Mouse (Mus musculus): ENCODE results near the gene Auts2. TPM values are rescaled to one million over a fixed set of nuclear protein-coding genes. Genes with fewer than 3 reads are reported as not detected.

The Auts2 gene
- polyA plus RNA-seq, 1 experiment from 2014 or later = 82.5 TPM

- Histone ChIP-seq H3K36me3 (ENCODE audit: control insufficient read depth, insufficient read depth, low read length) (no peaks in the 10 kb centered on the region), H3K27me3 (ENCODE audit: control insufficient read depth, insufficient read depth, low read length) (no peaks in the 10 kb centered on the region), H3K27ac (ENCODE audit: low read depth, low read length) (no peak overlapping the region), H3K4me1 (ENCODE audit: control insufficient read depth, insufficient read depth, low read length) (peaks cover 17% of the 10 kb centered on the region), H3K4me3 (ENCODE audit: low read depth, low read length) (no peak overlapping the region), H3K9me3 (ENCODE audit: control insufficient read depth, low read length) (no peaks in the 10 kb centered on the region), H3K9ac (replicated peaks; ENCODE audit: low read depth, low read length) (no peak overlapping the region), H3K4me2 (ENCODE audit: low read depth, low read length) (no peak overlapping the region)
- no peak for ATAC-seq (ENCODE audit: low read depth)
- 89% methylated on average over 10 of the region's 10 CpGs for WGBS
Observed at GRCm38 (mm10) chr5:131512617-131513016, 1030.5 kb downstream of the Auts2 start.

- Histone ChIP-seq H3K4me3 (ENCODE audit: low read depth, low read length) (no peak overlapping the region), H3K27me3 (ENCODE audit: control insufficient read depth, insufficient read depth, low read length) (no peaks in the 10 kb centered on the region), H3K4me2 (ENCODE audit: low read depth, low read length) (no peak overlapping the region), H3K9ac (replicated peaks; ENCODE audit: low read depth, low read length) (no peak overlapping the region), H3K9me3 (ENCODE audit: control insufficient read depth, low read length) (no peaks in the 10 kb centered on the region), H3K36me3 (ENCODE audit: control insufficient read depth, insufficient read depth, low read length) (no peaks in the 10 kb centered on the region), H3K27ac (ENCODE audit: low read depth, low read length) (no peak overlapping the region), H3K4me1 (ENCODE audit: control insufficient read depth, insufficient read depth, low read length) (peaks cover 8% of the 10 kb centered on the region)
- ATAC-seq (ENCODE audit: low read depth) = no peak
- 80% methylated on average over 5 of the region's 5 CpGs for WGBS
Observed at GRCm38 (mm10) chr5:131510659-131511058, 1032.5 kb downstream of the Auts2 start.

GRCm38 (mm10) chr5:131509315-131509714 is 1033.8 kb downstream of the Auts2 start:
- no peak for ATAC-seq (ENCODE audit: low read depth)
- Histone ChIP-seq H3K9ac (replicated peaks; ENCODE audit: low read depth, low read length) (no peak overlapping the region), H3K36me3 (ENCODE audit: control insufficient read depth, insufficient read depth, low read length) (no peaks in the 10 kb centered on the region)

GRCm38 (mm10) chr5:131498865-131499264 is 1044.3 kb downstream of the Auts2 start:
- H3K36me3 ChIP-seq (ENCODE audit: control insufficient read depth, insufficient read depth, low read length) = no peaks in the 10 kb centered on the region
- H3K4me1 ChIP-seq (ENCODE audit: control insufficient read depth, insufficient read depth, low read length) = no peaks in the 10 kb centered on the region
- H3K27ac ChIP-seq (ENCODE audit: low read depth, low read length) = no peak overlapping the region
- no peaks in the 10 kb centered on the region for H3K9me3 ChIP-seq (ENCODE audit: control insufficient read depth, low read length)
- no peak overlapping the region for H3K9ac ChIP-seq (replicated peaks; ENCODE audit: low read depth, low read length)
- WGBS = 83% methylated on average over 4 of the region's 4 CpGs
- ATAC-seq (ENCODE audit: low read depth) = no peak
- H3K4me3 ChIP-seq (ENCODE audit: low read depth, low read length) = no peak overlapping the region
- H3K27me3 ChIP-seq (ENCODE audit: control insufficient read depth, insufficient read depth, low read length) = no peaks in the 10 kb centered on the region
- H3K4me2 ChIP-seq (ENCODE audit: low read depth, low read length) = no peak overlapping the region

More at GRCm38 (mm10) chr5:131509315-131509714, 1033.8 kb downstream of the Auts2 start:
- no peaks in the 10 kb centered on the region for H3K27me3 ChIP-seq (ENCODE audit: control insufficient read depth, insufficient read depth, low read length)
- 94% methylated on average over 4 of the region's 4 CpGs for WGBS
- no peak overlapping the region for H3K4me3 ChIP-seq (ENCODE audit: low read depth, low read length)
- H3K9me3 ChIP-seq (ENCODE audit: control insufficient read depth, low read length) = no peaks in the 10 kb centered on the region
- H3K27ac ChIP-seq (ENCODE audit: low read depth, low read length) = no peak overlapping the region
- 0 out of 2 replicates have a peak, but pooled peaks cover 5% of the 10 kb centered on the region for H3K4me1 ChIP-seq (ENCODE audit: control insufficient read depth, insufficient read depth, low read length)
- H3K4me2 ChIP-seq (ENCODE audit: low read depth, low read length) = no peak overlapping the region

GRCm38 (mm10) chr5:131496517-131497216 is 1046.5 kb downstream of the Auts2 start:
- H3K9ac ChIP-seq (replicated peaks; ENCODE audit: low read depth, low read length) = no peak overlapping the region
- 96% methylated on average over 10 of the region's 10 CpGs for WGBS
- no peaks in the 10 kb centered on the region for H3K9me3 ChIP-seq (ENCODE audit: control insufficient read depth, low read length)
- H3K4me3 ChIP-seq (ENCODE audit: low read depth, low read length) = no peak overlapping the region
- H3K27ac ChIP-seq (ENCODE audit: low read depth, low read length) = no peak overlapping the region
- no peak overlapping the region for H3K4me2 ChIP-seq (ENCODE audit: low read depth, low read length)
- no peaks in the 10 kb centered on the region for H3K36me3 ChIP-seq (ENCODE audit: control insufficient read depth, insufficient read depth, low read length)
- peak; percentile 46; the same call in 1 of the 2 replicates for ATAC-seq (ENCODE audit: low read depth)
- peaks cover 6% of the 10 kb centered on the region; the same call in 1 of the 2 replicates for H3K4me1 ChIP-seq (ENCODE audit: control insufficient read depth, insufficient read depth, low read length)
- no peaks in the 10 kb centered on the region for H3K27me3 ChIP-seq (ENCODE audit: control insufficient read depth, insufficient read depth, low read length)

GRCm38 (mm10) chr5:131494564-131494963 is 1048.6 kb downstream of the Auts2 start:
- Histone ChIP-seq H3K9me3 (ENCODE audit: control insufficient read depth, low read length) (no peaks in the 10 kb centered on the region), H3K27me3 (ENCODE audit: control insufficient read depth, insufficient read depth, low read length) (no peaks in the 10 kb centered on the region), H3K9ac (replicated peaks; ENCODE audit: low read depth, low read length) (no peak overlapping the region), H3K27ac (ENCODE audit: low read depth, low read length) (no peak overlapping the region), H3K36me3 (ENCODE audit: control insufficient read depth, insufficient read depth, low read length) (no peaks in the 10 kb centered on the region), H3K4me3 (ENCODE audit: low read depth, low read length) (no peak overlapping the region), H3K4me1 (ENCODE audit: control insufficient read depth, insufficient read depth, low read length) (peaks cover 6% of the 10 kb centered on the region; the same call in 1 of the 2 replicates), H3K4me2 (ENCODE audit: low read depth, low read length) (no peak overlapping the region)
- WGBS = 78% methylated on average over 5 of the region's 5 CpGs
- ATAC-seq (ENCODE audit: low read depth) = no peak

- Histone ChIP-seq H3K36me3 (ENCODE audit: control insufficient read depth, insufficient read depth, low read length) (no peaks in the 10 kb centered on the region), H3K4me2 (ENCODE audit: low read depth, low read length) (no peak overlapping the region), H3K27me3 (ENCODE audit: control insufficient read depth, insufficient read depth, low read length) (no peaks in the 10 kb centered on the region), H3K9me3 (ENCODE audit: control insufficient read depth, low read length) (no peaks in the 10 kb centered on the region), H3K9ac (replicated peaks; ENCODE audit: low read depth, low read length) (no peak overlapping the region), H3K4me3 (ENCODE audit: low read depth, low read length) (no peak overlapping the region), H3K27ac (ENCODE audit: low read depth, low read length) (no peak overlapping the region), H3K4me1 (ENCODE audit: control insufficient read depth, insufficient read depth, low read length) (peaks cover 11% of the 10 kb centered on the region; the same call in 1 of the 2 replicates)
- WGBS = 87% methylated on average over 8 of the region's 8 CpGs
- ATAC-seq (ENCODE audit: low read depth) = no peak
Observed at GRCm38 (mm10) chr5:131492535-131492934, 1050.6 kb downstream of the Auts2 start.

GRCm38 (mm10) chr5:131491843-131492242 is 1051.3 kb downstream of the Auts2 start:
- Histone ChIP-seq H3K4me1 (ENCODE audit: control insufficient read depth, insufficient read depth, low read length) (peaks cover 13% of the 10 kb centered on the region; the same call in 1 of the 2 replicates), H3K9ac (replicated peaks; ENCODE audit: low read depth, low read length) (no peak overlapping the region)
- 74% methylated on average over 8 of the region's 8 CpGs for WGBS

GRCm38 (mm10) chr5:131490811-131491210 is 1052.3 kb downstream of the Auts2 start:
- Histone ChIP-seq H3K27ac (ENCODE audit: low read depth, low read length) (no peak overlapping the region), H3K9me3 (ENCODE audit: control insufficient read depth, low read length) (no peaks in the 10 kb centered on the region), H3K36me3 (ENCODE audit: control insufficient read depth, insufficient read depth, low read length) (no peaks in the 10 kb centered on the region), H3K4me1 (ENCODE audit: control insufficient read depth, insufficient read depth, low read length) (peaks cover 13% of the 10 kb centered on the region; the same call in 1 of the 2 replicates), H3K4me2 (ENCODE audit: low read depth, low read length) (no peak overlapping the region), H3K4me3 (ENCODE audit: low read depth, low read length) (no peak overlapping the region), H3K27me3 (ENCODE audit: control insufficient read depth, insufficient read depth, low read length) (no peaks in the 10 kb centered on the region), H3K9ac (replicated peaks; ENCODE audit: low read depth, low read length) (no peak overlapping the region)
- ATAC-seq (ENCODE audit: low read depth) = no peak
- WGBS = 77% methylated on average over 2 of the region's 2 CpGs

More at GRCm38 (mm10) chr5:131491843-131492242, 1051.3 kb downstream of the Auts2 start:
- ATAC-seq (ENCODE audit: low read depth) = no peak
- Histone ChIP-seq H3K9me3 (ENCODE audit: control insufficient read depth, low read length) (no peaks in the 10 kb centered on the region), H3K4me3 (ENCODE audit: low read depth, low read length) (no peak overlapping the region), H3K36me3 (ENCODE audit: control insufficient read depth, insufficient read depth, low read length) (no peaks in the 10 kb centered on the region), H3K27ac (ENCODE audit: low read depth, low read length) (no peak overlapping the region), H3K4me2 (ENCODE audit: low read depth, low read length) (no peak overlapping the region), H3K27me3 (ENCODE audit: control insufficient read depth, insufficient read depth, low read length) (no peaks in the 10 kb centered on the region)

Measured in neural tube, embryonic 14.5 days (tissue).